ENCODE assay signal across 13 mouse cellular contexts in genomic region chr10:24458667-24459066, GRCm38 (mm10).
DNase-seq lines count a peak whose midpoint lies in the region; ATAC-seq and TF ChIP-seq lines count a peak whose summit lies in the region.
"Had no signal": no experiment of that assay in that cellular context is flagged by ENCODE, and none has a peak within 500 bp of the region (broad histone marks: within the 10 kb centered on the region; RNA-seq: fewer than 3 reads in every experiment).

No protein-coding gene starts in this region.

- H3K36me3 ChIP-seq in lung, embryonic 14.5 days (ENCODE audit: insufficient read depth): no peaks in the 10 kb centered on the region
- H3K36me3 ChIP-seq in stomach, embryonic 14.5 days (ENCODE audit: control insufficient read depth, insufficient read depth, low read length): no peaks in the 10 kb centered on the region
- H3K36me3 ChIP-seq: embryonic facial prominence, embryonic 12.5 days; G1E; liver, embryonic 12.5 days; midbrain, embryonic 12.5 days had no signal

- H3K4me2 ChIP-seq in lung, embryonic 14.5 days: no peak overlapping the region
- no peak overlapping the region for H3K4me2 ChIP-seq in stomach, embryonic 14.5 days (replicated peaks; ENCODE audit: low read depth, low read length)
- H3K4me2 ChIP-seq: embryonic facial prominence, embryonic 12.5 days; liver, embryonic 12.5 days; midbrain, embryonic 12.5 days had no signal

- H3K9me3 ChIP-seq in lung, embryonic 14.5 days (ENCODE audit: low read depth, low read length): no peaks in the 10 kb centered on the region
- H3K9me3 ChIP-seq in stomach, embryonic 14.5 days (ENCODE audit: control insufficient read depth, low read depth, low read length): no peaks in the 10 kb centered on the region
- H3K9me3 ChIP-seq: embryonic facial prominence, embryonic 12.5 days; G1E; liver, embryonic 12.5 days; midbrain, embryonic 12.5 days had no signal

- ATAC-seq in lung, embryonic 14.5 days (ENCODE audit: insufficient read depth): peak; percentile 77
- peak; percentile 67; the same call in 1 of the 2 replicates for ATAC-seq in stomach, embryonic 14.5 days (ENCODE audit: insufficient number of reproducible peaks, insufficient read depth, low FRiP score, low read depth)
- ATAC-seq in frontal cortex, adult (ENCODE audit: low TSS enrichment): no peak
- ATAC-seq: liver, embryonic 12.5 days had no signal

- TF ChIP-seq CTCF in lung, embryonic 14.5 days (IDR thresholded peaks at IDR 0.05; ENCODE audit: low read depth): no peak
- TF ChIP-seq CTCF in left cerebral cortex, adult 2 months (IDR thresholded peaks at IDR 0.05): no peak

- peaks cover 3% of the 10 kb centered on the region for H3K4me1 ChIP-seq in lung, embryonic 14.5 days (ENCODE audit: insufficient read depth)
- H3K4me1 ChIP-seq in stomach, embryonic 14.5 days (ENCODE audit: control insufficient read depth, insufficient read depth, low read length): peaks cover 5% of the 10 kb centered on the region; the same call in 1 of the 2 replicates
- H3K4me1 ChIP-seq: embryonic facial prominence, embryonic 12.5 days; liver, embryonic 12.5 days; midbrain, embryonic 12.5 days had no signal

- intact Hi-C loops in heart, postnatal 10 days (cut with DNase I): no loop called here
- intact Hi-C loops in left cerebral cortex, adult 2 months (cut with DNase I): no loop called here

- H3K4me3 ChIP-seq in lung, embryonic 14.5 days (ENCODE audit: low read depth, low read length): no peak overlapping the region
- H3K4me3 ChIP-seq in stomach, embryonic 14.5 days (ENCODE audit: low read depth, low read length): no peak overlapping the region
- no peak overlapping the region for H3K4me3 ChIP-seq in left cerebral cortex, adult 2 months
- H3K4me3 ChIP-seq: embryonic facial prominence, embryonic 12.5 days; heart, adult 2 months; liver, embryonic 12.5 days; midbrain, embryonic 12.5 days had no signal

- no peak overlapping the region for H3K9ac ChIP-seq in lung, embryonic 14.5 days
- no peak overlapping the region for H3K9ac ChIP-seq in stomach, embryonic 14.5 days (replicated peaks; ENCODE audit: low read depth, low read length)
- H3K9ac ChIP-seq: embryonic facial prominence, embryonic 12.5 days; liver, embryonic 12.5 days; midbrain, embryonic 12.5 days had no signal

- WGBS in lung, embryonic 14.5 days: 33% methylated on average over 2 of the region's 2 CpGs
- 36% methylated on average over 2 of the region's 2 CpGs for WGBS in stomach, embryonic 14.5 days

- H3K27me3 ChIP-seq in lung, embryonic 14.5 days (ENCODE audit: insufficient read depth, low read length): no peaks in the 10 kb centered on the region
- H3K27me3 ChIP-seq in stomach, embryonic 14.5 days (ENCODE audit: control insufficient read depth, insufficient read depth, low read length): no peaks in the 10 kb centered on the region
- H3K27me3 ChIP-seq: embryonic facial prominence, embryonic 12.5 days; liver, embryonic 12.5 days; midbrain, embryonic 12.5 days had no signal

- DNase-seq in lung, embryonic 14.5 days: peak; percentile 39
- DNase-seq in lung, adult 18-20 months: no peak
- peak; percentile 29 for DNase-seq in embryo, embryonic 11 days
- peak; percentile 24 to 28 for DNase-seq in heart, postnatal 10 days
- DNase-seq in left cerebral cortex, adult 2 months (ENCODE audit: extremely low spot score in 1 of 2, low spot score in 2 of 2): no peak
- DNase-seq: kidney, postnatal 4 days had no signal

- H3K27ac ChIP-seq in lung, embryonic 14.5 days (ENCODE audit: low read depth): peak overlapping the region; percentile 65; the same call in 1 of the 2 replicates
- H3K27ac ChIP-seq in stomach, embryonic 14.5 days (ENCODE audit: low read length): peak overlapping the region; percentile 58; the same call in 1 of the 2 replicates
- H3K27ac ChIP-seq in left cerebral cortex, adult 2 months: no peak overlapping the region
- H3K27ac ChIP-seq: embryonic facial prominence, embryonic 12.5 days; heart, adult 2 months; liver, embryonic 12.5 days; midbrain, embryonic 12.5 days had no signal

Comparison
In these comparisons a context has a peak if more than half of its experiments do, and no peak if none do; other contexts are left out.
1. DNase-seq: peak in lung, embryonic 14.5 days (single experiment), embryo, embryonic 11 days (single experiment) and heart, postnatal 10 days (2 of 2); none in lung, adult 18-20 months (0 of 2) and left cerebral cortex, adult 2 months (0 of 2).